Mouse (Mus musculus) liver, embryonic 14.5 days (tissue): ENCODE results near the gene Rbm45. TPM values are rescaled to one million over a fixed set of nuclear protein-coding genes. Genes with fewer than 3 reads are reported as not detected.

Experiments used
- ATAC-seq: fragments of 200-750 bp; cut with Nextera tagmentation; 2 replicates; pipeline ENCODE4 v1.8.0; 2017; ENCODE audit warnings: moderate number of reproducible peaks, mild to moderate bottlenecking, moderate library complexity; ENCODE audit not compliant: insufficient read depth
- DNase-seq, 3 experiments: peaks; one replicate each; pipeline ENCODE4 v3.0.0-alpha.2; 2012 to 2013; ENCODE audit warnings: low read depth in 3 of 3, low spot score in 3 of 3
- H3K27ac ChIP-seq: fragments of 300-500 bp; sonication (generic); 2 replicates; pipeline ENCODE4 v1.5.1; 2014; ENCODE audit warnings: moderate library complexity, mild to moderate bottlenecking, control low read depth, inconsistent platforms
- H3K27me3 ChIP-seq: fragments of 300-500 bp; sonication (generic); 2 replicates; pipeline ENCODE4 v1.6.1; 2014; ENCODE audit warnings: mild to moderate bottlenecking, low read length, moderate library complexity; ENCODE audit not compliant: control insufficient read depth, insufficient read depth
- H3K36me3 ChIP-seq: fragments of 300-500 bp; sonication (generic); replicated peaks from 2 replicates; pipeline ENCODE4 v1.6.1; 2014; ENCODE audit warnings: low read depth; ENCODE audit not compliant: control insufficient read depth, insufficient read depth
- H3K4me1 ChIP-seq, 2 experiments: fragments of 200-500 bp in 1 of 2; fragments of 300-500 bp in 1 of 2; sonication (generic) in 1 of 2; replicated peaks; 2 replicates each; pipeline ENCODE4 v1.6.1; 2012 to 2014; ENCODE audit warnings: antibody characterized with exemption in 1 of 2, inconsistent platforms in 1 of 2, low read length in 1 of 2; ENCODE audit not compliant: control insufficient read depth in 2 of 2, insufficient read depth in 2 of 2
- H3K4me2 ChIP-seq: fragments of 300-500 bp; sonication (generic); 2 replicates; pipeline ENCODE4 v1.6.1; 2014; ENCODE audit warnings: low read depth, mild to moderate bottlenecking, control low read depth, moderate library complexity
- H3K4me3 ChIP-seq, 2 experiments: fragments of 200-500 bp in 1 of 2; fragments of 300-500 bp in 1 of 2; sonication (generic) in 1 of 2; 2 replicates each; pipeline ENCODE4 v1.5.1; 2012 to 2014; ENCODE audit warnings: low read depth in 2 of 2, low read length in 2 of 2, mild to moderate bottlenecking in 2 of 2, control low read depth in 1 of 2, inconsistent platforms in 1 of 2, moderate library complexity in 1 of 2; ENCODE audit not compliant: insufficient read depth in 1 of 2
- H3K9ac ChIP-seq: fragments of 300-500 bp; sonication (generic); replicated peaks from 2 replicates; pipeline ENCODE4 v1.6.1; 2014; ENCODE audit warnings: mild to moderate bottlenecking, control low read depth, moderate library complexity
- H3K9me3 ChIP-seq: fragments of 300-500 bp; sonication (generic); 2 replicates; pipeline ENCODE4 v1.6.1; 2016; ENCODE audit warnings: low read length, mixed read lengths; ENCODE audit not compliant: control insufficient read depth
- CTCF ChIP-seq: IDR thresholded peaks from 2 replicates; pipeline ENCODE4 v1.5.1; 2016; ENCODE audit warnings: antibody characterized with exemption, low read depth, control low read depth
- EP300 ChIP-seq: IDR thresholded peaks from 2 replicates; pipeline ENCODE4 v1.6.1; 2016; ENCODE audit warnings: antibody characterized with exemption, low read depth
- WGBS: fragments of 180-500 bp; shearing (Covaris S2); extraction: QIAGEN DNeasy Blood & Tissue Kit; methylation state at CpG from one replicate; pipeline ENCODE4 v1.1.7; 2014; ENCODE audit not compliant: insufficient replicate concordance; 5-methylcytosine and 5-hydroxymethylcytosine counted together
- polyA plus RNA-seq, 2 experiments: library from polyadenylated mRNA; depleted of rRNA in 1 of 2; stranded (reverse) in 1 of 2; unstranded in 1 of 2; fragments of >200 nt; fragmentation: Nextera tagmentation in 1 of 2; extraction: Ambion mirVana in 1 of 2; gene quantifications; 2 replicates each; pipeline versions ENCODE4 v1.2.1 to v1.2.3; 2012 to 2014

The Rbm45 gene
- polyA plus RNA-seq, 2 experiments = 5.7 to 8.5 TPM

GRCm38 (mm10) chr2:76409526-76409925, 39.7 kb downstream of the Rbm45 start:
- H3K36me3 ChIP-seq = no peaks in the 10 kb centered on the region
- no peak overlapping the region for H3K4me3 ChIP-seq
- H3K27ac ChIP-seq = no peak overlapping the region
- H3K27me3 ChIP-seq = peaks cover 39% of the 10 kb centered on the region
- H3K4me2 ChIP-seq = no peak overlapping the region
- no peak for DNase-seq
- WGBS = 38% methylated on average over 1 of the region's 1 CpGs
- ATAC-seq = no peak
- TF ChIP-seq EP300 = no peak
- TF ChIP-seq CTCF = no peak
- no peaks in the 10 kb centered on the region for H3K4me1 ChIP-seq
- no peak overlapping the region for H3K9ac ChIP-seq
- H3K9me3 ChIP-seq = no peaks in the 10 kb centered on the region

- DNase-seq = no peak
- H3K4me2 ChIP-seq = no peak overlapping the region
- ATAC-seq = no peak
- 42% methylated on average over 2 of the region's 2 CpGs for WGBS
- no peaks in the 10 kb centered on the region for H3K9me3 ChIP-seq
- H3K4me1 ChIP-seq = no peaks in the 10 kb centered on the region
- peaks cover 34% of the 10 kb centered on the region for H3K27me3 ChIP-seq
- H3K9ac ChIP-seq = no peak overlapping the region
- no peak for TF ChIP-seq EP300
- TF ChIP-seq CTCF = no peak
- no peak overlapping the region for H3K27ac ChIP-seq
- no peak overlapping the region for H3K4me3 ChIP-seq
- H3K36me3 ChIP-seq = no peaks in the 10 kb centered on the region
These were observed 40.2 kb downstream of the Rbm45 start for GRCm38 (mm10) chr2:76409986-76410385.

- DNase-seq (no peak), ATAC-seq (no peak)
- no peaks in the 10 kb centered on the region for H3K9me3 ChIP-seq
- H3K36me3 ChIP-seq = no peaks in the 10 kb centered on the region
- no peak overlapping the region for H3K4me3 ChIP-seq
- H3K9ac ChIP-seq = no peak overlapping the region
- WGBS = 46% methylated on average over 2 of the region's 2 CpGs
- H3K27me3 ChIP-seq = peaks cover 8% of the 10 kb centered on the region
- no peak overlapping the region for H3K4me2 ChIP-seq
- TF ChIP-seq CTCF (no peak), EP300 (no peak)
- no peaks in the 10 kb centered on the region for H3K4me1 ChIP-seq
- no peak overlapping the region for H3K27ac ChIP-seq
These were observed 43.1 kb downstream of the Rbm45 start for GRCm38 (mm10) chr2:76412924-76413323.

- H3K27me3 ChIP-seq = no peaks in the 10 kb centered on the region
- H3K4me2 ChIP-seq = no peak overlapping the region
- no peak overlapping the region for H3K9ac ChIP-seq
- ATAC-seq (no peak), DNase-seq (no peak)
- H3K27ac ChIP-seq = no peak overlapping the region
- H3K4me3 ChIP-seq = no peak overlapping the region
- no peaks in the 10 kb centered on the region for H3K4me1 ChIP-seq
- WGBS = 77% methylated on average over 14 of the region's 14 CpGs
- TF ChIP-seq CTCF (no peak), EP300 (no peak)
- no peaks in the 10 kb centered on the region for H3K9me3 ChIP-seq
- H3K36me3 ChIP-seq = no peaks in the 10 kb centered on the region
These were observed 47.8 kb downstream of the Rbm45 start for GRCm38 (mm10) chr2:76417446-76418141.

GRCm38 (mm10) chr2:76418142-76418518, 48.3 kb downstream of the Rbm45 start:
- TF ChIP-seq CTCF (no peak), EP300 (no peak)
- no peak for DNase-seq
- no peak for ATAC-seq
- no peak overlapping the region for H3K4me2 ChIP-seq
- no peak overlapping the region for H3K4me3 ChIP-seq
- 72% methylated on average over 3 of the region's 3 CpGs for WGBS
- H3K27ac ChIP-seq = no peak overlapping the region
- H3K9me3 ChIP-seq = no peaks in the 10 kb centered on the region
- H3K9ac ChIP-seq = no peak overlapping the region
- H3K27me3 ChIP-seq = no peaks in the 10 kb centered on the region
- no peaks in the 10 kb centered on the region for H3K36me3 ChIP-seq
- no peaks in the 10 kb centered on the region for H3K4me1 ChIP-seq
